Mouse (Mus musculus) neutrophil, adult 59 days (primary cell): ENCODE data around the gene Zfx. TPM values are rescaled to one million over a fixed set of nuclear protein-coding genes. Genes with fewer than 3 reads are reported as not detected.

Source experiments
- total RNA-seq, 2 experiments: library from RNA; stranded (reverse); gene quantifications; 1 replicate in 1 of 2; 2 replicates in 1 of 2; pipeline ENCODE4 v1.2.4; 2023

The Zfx gene
- total RNA-seq = 10 to 100 TPM; 26.5 to 33.7 TPM

GRCm38 (mm10) chrX:94123059-94123839, at the start of gene Zfx:
Gene Zfx, minus strand, starts transcription at chrX:94123702.

Other genes starting within 250 kb of the Zfx start
- gene AU015836, start 155.0 kb downstream of the Zfx start, total RNA-seq = not detected
- gene Eif2s3x, start 89.2 kb upstream of the Zfx start, total RNA-seq = 10 to 100 TPM; 59.2 to 70.8 TPM
- 1 to 10 TPM; 8.5 to 9.7 TPM for gene Klhl15, start 110.9 kb upstream of the Zfx start, total RNA-seq
- gene Fam90a1b, start 243.1 kb upstream of the Zfx start, total RNA-seq = under 1 TPM in 1 of 2 experiments, not detected in 1; 0.18 TPM
- 1 to 10 TPM; 5.5 to 5.8 TPM for gene Apoo, start 243.4 kb upstream of the Zfx start, total RNA-seq